Mouse (Mus musculus): ENCODE results near the gene Sav1. TPM values are rescaled to one million over a fixed set of nuclear protein-coding genes. Genes with fewer than 3 reads are reported as not detected.

The Sav1 gene
- polyA plus RNA-seq, 1 experiment from 2014 or later, result 1.2 TPM

Other genes with a start within 250 kb of the Sav1 start
- 10.4 and 13.7 TPM in 2 replicates for gene Cdkl1, start 195.7 kb downstream of the Sav1 start, polyA plus RNA-seq (2015; fragmentation: Nextera tagmentation; extraction: Ambion mirVana)
- gene Atl1, start 94.4 kb downstream of the Sav1 start, polyA plus RNA-seq (2015; fragmentation: Nextera tagmentation; extraction: Ambion mirVana), result 171 and 177 TPM in 2 replicates
- 24.1 and 26.2 TPM in 2 replicates for gene Map4k5, start 93.8 kb downstream of the Sav1 start, polyA plus RNA-seq (2015; fragmentation: Nextera tagmentation; extraction: Ambion mirVana)
- gene Nin, start 126.7 kb upstream of the Sav1 start, polyA plus RNA-seq (2015; fragmentation: Nextera tagmentation; extraction: Ambion mirVana), result 14.1 and 16.3 TPM in 2 replicates
- 0.16 and 0.25 TPM in 2 replicates for gene Abhd12b, start 167.1 kb upstream of the Sav1 start, polyA plus RNA-seq (2015; fragmentation: Nextera tagmentation; extraction: Ambion mirVana)
- 8.0 and 8.9 TPM in 2 replicates for gene Pygl, start 244.5 kb upstream of the Sav1 start, polyA plus RNA-seq (2015; fragmentation: Nextera tagmentation; extraction: Ambion mirVana)